Comparison of ENCODE assay signal across 21 mouse cellular contexts in genomic region chr3:102094841-102095240, GRCm38 (mm10). TPM values are rescaled to one million over a fixed set of nuclear protein-coding genes. Genes with fewer than 3 reads are reported as not detected.
"Had no signal": no experiment of that assay in that cellular context is flagged by ENCODE, and none has a peak within 500 bp of the region (broad histone marks: within the 10 kb centered on the region; RNA-seq: fewer than 3 reads in every experiment).

No protein-coding gene starts in this region.

- H3K4me2 ChIP-seq: intestine, embryonic 15.5 days; limb, embryonic 12.5 days; limb, embryonic 15.5 days; liver, embryonic 13.5 days; lung, embryonic 15.5 days; midbrain, embryonic 11.5 days; neural tube, embryonic 12.5 days; neural tube, embryonic 15.5 days had no signal

- H3K27ac ChIP-seq: intestine, embryonic 15.5 days; limb, embryonic 12.5 days; limb, embryonic 15.5 days; liver, embryonic 13.5 days; lung, embryonic 15.5 days; neural tube, embryonic 12.5 days; neural tube, embryonic 15.5 days; stomach, postnatal 0 days had no signal

- H3K4me3 ChIP-seq: intestine, embryonic 15.5 days; limb, embryonic 12.5 days; limb, embryonic 15.5 days; liver, embryonic 13.5 days; lung, embryonic 15.5 days; neural tube, embryonic 12.5 days; neural tube, embryonic 15.5 days had no signal

- H3K4me1 ChIP-seq: intestine, embryonic 15.5 days; liver, embryonic 13.5 days; lung, embryonic 15.5 days; neural tube, embryonic 12.5 days; neural tube, embryonic 15.5 days had no signal

- DNase-seq: liver, embryonic 13.5 days; lung, adult 18-20 months; lung, postnatal 10 days; lung, postnatal 36 days; midbrain, embryonic 14.5 days; right cerebral cortex, adult 18-20 months; right cerebral cortex, postnatal 14 days; right cerebral cortex, postnatal 4 days; thymus, adult 2 months; thymus, postnatal 14 days; thymus, postnatal 4 days had no signal

- H3K36me3 ChIP-seq: intestine, embryonic 15.5 days; limb, embryonic 12.5 days; limb, embryonic 15.5 days; liver, embryonic 13.5 days; lung, embryonic 15.5 days; neural tube, embryonic 12.5 days; neural tube, embryonic 15.5 days had no signal

- H3K27me3 ChIP-seq: intestine, embryonic 15.5 days; limb, embryonic 15.5 days; liver, embryonic 13.5 days; lung, embryonic 15.5 days; neural tube, embryonic 12.5 days; neural tube, embryonic 15.5 days had no signal

- H3K9ac ChIP-seq: intestine, embryonic 15.5 days; limb, embryonic 12.5 days; limb, embryonic 15.5 days; liver, embryonic 13.5 days; lung, embryonic 15.5 days; neural tube, embryonic 12.5 days; neural tube, embryonic 15.5 days had no signal

- H3K9me3 ChIP-seq: intestine, embryonic 15.5 days; limb, embryonic 12.5 days; limb, embryonic 15.5 days; liver, embryonic 13.5 days; lung, embryonic 15.5 days; neural tube, embryonic 12.5 days; neural tube, embryonic 15.5 days had no signal

RNA-seq across cellular contexts. Expression of gene Casq2, which starts 8.6 kb away (rescaled TPM):
- total RNA-seq: megakaryocyte progenitor cell, adult 5-6 weeks; megakaryocyte-erythroid progenitor cell, adult 5-6 weeks had no signal
- polyA plus RNA-seq: midbrain, embryonic 11.5 days had no signal
